Mouse (Mus musculus) thymus, adult 2 months (tissue): ENCODE results near the gene Map4. TPM values are rescaled to one million over a fixed set of nuclear protein-coding genes. Genes with fewer than 3 reads are reported as not detected.

Experiments used
- DNase-seq: peaks from one replicate; pipeline ENCODE4 v3.0.0; 2021
- H3K27ac ChIP-seq: fragments of 200-500 bp; 2 replicates; pipeline ENCODE4 v1.5.1; 2012; ENCODE audit warnings: low read length, control low read depth; ENCODE audit not compliant: control insufficient read depth, insufficient read depth
- H3K27me3 ChIP-seq: fragments of 200-500 bp; 2 replicates; pipeline ENCODE4 v1.6.1; 2012; ENCODE audit warnings: mild to moderate bottlenecking, low read length, moderate library complexity, mixed read lengths; ENCODE audit not compliant: control insufficient read depth, insufficient read depth
- H3K36me3 ChIP-seq: fragments of 200-500 bp; 2 replicates; pipeline ENCODE4 v1.6.1; 2012; ENCODE audit warnings: mild to moderate bottlenecking, low read length, moderate library complexity; ENCODE audit not compliant: control insufficient read depth, insufficient read depth
- H3K4me1 ChIP-seq: fragments of 200-500 bp; replicated peaks from 2 replicates; pipeline ENCODE4 v1.6.1; 2012; ENCODE audit warnings: low read length; ENCODE audit not compliant: control insufficient read depth, insufficient read depth
- H3K4me3 ChIP-seq: fragments of 200-500 bp; 2 replicates; pipeline ENCODE4 v1.5.1; 2012; ENCODE audit warnings: mild to moderate bottlenecking, low read length, control low read depth, moderate library complexity; ENCODE audit not compliant: control insufficient read depth, insufficient read depth
- CTCF ChIP-seq: fragments of 200-500 bp; IDR thresholded peaks from 2 replicates; pipeline ENCODE4 v1.5.1; 2012; ENCODE audit warnings: mild to moderate bottlenecking, control low read depth, low read length, moderate library complexity, borderline replicate concordance; ENCODE audit not compliant: control insufficient read depth, poor library complexity, insufficient read depth; ENCODE audit errors: extremely low read depth
- POLR2A ChIP-seq: fragments of 200-500 bp; IDR thresholded peaks from 2 replicates; pipeline ENCODE4 v1.6.1; 2012; ENCODE audit warnings: mild to moderate bottlenecking, low read length, control low read depth, moderate library complexity; ENCODE audit not compliant: control insufficient read depth, poor library complexity, insufficient read depth; ENCODE audit errors: extremely low read depth
- WGBS: fragments of 180-500 bp; shearing (Covaris S2); methylation state at CpG from one replicate; pipeline ENCODE4 v1.1.7; 2018; 5-methylcytosine and 5-hydroxymethylcytosine counted together
- polyA plus RNA-seq: library from polyadenylated mRNA; depleted of rRNA; stranded (reverse); fragments of >200 nt; gene quantifications from 2 replicates; pipeline ENCODE4 v1.2.3, GENCODE M21; 2012

Gene Map4
- polyA plus RNA-seq, 1 experiment, result 463 TPM

GRCm38 (mm10) chr9:110081066-110081465, 149.8 kb downstream of the Map4 start:
- peaks cover 81% of the 10 kb centered on the region for H3K36me3 ChIP-seq
- WGBS, result 100% methylated on average over 3 of the region's 3 CpGs
- H3K27me3 ChIP-seq, result no peaks in the 10 kb centered on the region
- no peak for DNase-seq
- TF ChIP-seq POLR2A, result no peak
- no peak for TF ChIP-seq CTCF
- no peak overlapping the region for H3K27ac ChIP-seq
- no peaks in the 10 kb centered on the region for H3K4me1 ChIP-seq
- H3K4me3 ChIP-seq, result no peak overlapping the region

- 96% methylated on average over 25 of the region's 25 CpGs for WGBS
- Histone ChIP-seq H3K36me3 (peaks cover 90% of the 10 kb centered on the region), H3K4me1 (no peaks in the 10 kb centered on the region), H3K27ac (no peak overlapping the region), H3K4me3 (no peak overlapping the region), H3K27me3 (no peaks in the 10 kb centered on the region)
- no peak for DNase-seq
- TF ChIP-seq CTCF (no peak), POLR2A (no peak)
Measured at GRCm38 (mm10) chr9:110084201-110084964, 153.1 kb downstream of the Map4 start.

GRCm38 (mm10) chr9:110085693-110086092, 154.4 kb downstream of the Map4 start:
- no peak overlapping the region for H3K27ac ChIP-seq
- no peaks in the 10 kb centered on the region for H3K27me3 ChIP-seq
- peaks cover 90% of the 10 kb centered on the region for H3K36me3 ChIP-seq
- no peak overlapping the region for H3K4me3 ChIP-seq
- 97% methylated on average over 8 of the region's 8 CpGs for whole genome bisulfite sequencing
- DNase-seq, result no peak
- H3K4me1 ChIP-seq, result no peaks in the 10 kb centered on the region
- TF ChIP-seq POLR2A, result no peak

- TF ChIP-seq POLR2A (no peak), CTCF (no peak)
- Histone ChIP-seq H3K27me3 (no peaks in the 10 kb centered on the region), H3K27ac (no peak overlapping the region), H3K36me3 (peaks cover 83% of the 10 kb centered on the region), H3K4me1 (no peaks in the 10 kb centered on the region), H3K4me3 (no peak overlapping the region)
- WGBS, result 96% methylated on average over 4 of the region's 4 CpGs
- DNase-seq, result no peak
Measured at GRCm38 (mm10) chr9:110093303-110093702, 162.0 kb downstream of the Map4 start.

- Histone ChIP-seq H3K4me1 (no peaks in the 10 kb centered on the region), H3K27me3 (no peaks in the 10 kb centered on the region), H3K27ac (no peak overlapping the region), H3K36me3 (peaks cover 69% of the 10 kb centered on the region), H3K4me3 (no peak overlapping the region)
- TF ChIP-seq POLR2A, result no peak
- DNase-seq, result no peak
- 98% methylated on average over 4 of the region's 4 CpGs for WGBS
Measured at GRCm38 (mm10) chr9:110094761-110095160, 163.5 kb downstream of the Map4 start.

GRCm38 (mm10) chr9:110097791-110098190, 166.5 kb downstream of the Map4 start:
- Histone ChIP-seq H3K36me3 (peaks cover 40% of the 10 kb centered on the region), H3K27me3 (no peaks in the 10 kb centered on the region), H3K4me3 (no peak overlapping the region), H3K4me1 (no peaks in the 10 kb centered on the region), H3K27ac (no peak overlapping the region)
- no peak for DNase-seq
- TF ChIP-seq POLR2A, result no peak
- no peak for TF ChIP-seq CTCF
- WGBS, result over 99% methylated on average over 3 of the region's 3 CpGs

- Histone ChIP-seq H3K4me1 (no peaks in the 10 kb centered on the region), H3K36me3 (peaks cover 21% of the 10 kb centered on the region), H3K27me3 (no peaks in the 10 kb centered on the region), H3K27ac (no peak overlapping the region), H3K4me3 (peak overlapping the region; percentile 88)
- WGBS, result 5% methylated on average over 41 of the region's 41 CpGs
- DNase-seq, result peak; percentile 95
- TF ChIP-seq POLR2A (no peak), CTCF (peak; percentile 98)
Measured at GRCm38 (mm10) chr9:110100627-110101600, 169.7 kb downstream of the Map4 start.
